Mouse (Mus musculus) stomach, postnatal 0 days (tissue): ENCODE measurements around the gene Spi1.

Experiments
- CTCF ChIP-seq: IDR thresholded peaks from 2 replicates; pipeline ENCODE4 v1.5.1; 2016; ENCODE audit warnings: antibody characterized with exemption, low read depth, mild to moderate bottlenecking, moderate library complexity
- EP300 ChIP-seq: optimal IDR thresholded peaks from 2 replicates; pipeline ENCODE3; 2016; ENCODE audit warnings: antibody characterized with exemption

DNA sequence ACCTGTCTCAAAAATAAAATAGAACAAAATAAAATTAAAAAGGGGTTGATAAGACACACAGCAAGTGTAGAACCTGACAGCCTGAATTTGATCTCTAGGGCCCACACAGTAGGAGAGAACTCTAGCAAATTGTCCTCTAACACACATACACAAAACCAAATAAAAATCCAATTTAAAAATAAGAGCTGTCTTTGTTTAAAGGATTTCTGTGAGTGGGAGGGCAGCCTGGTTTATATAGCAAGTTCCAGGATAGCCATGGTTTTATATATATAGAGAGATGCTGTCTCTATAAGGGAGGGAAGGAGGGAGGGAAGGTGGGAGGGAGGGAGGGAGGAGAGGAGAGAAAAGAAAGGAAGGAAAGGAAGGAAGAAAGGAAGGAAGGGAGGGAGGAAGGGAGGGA, 65.9 kb downstream of the Spi1 start:
- TF ChIP-seq CTCF (no peak), EP300 (no peak)
